Mouse (Mus musculus): Measurements from ENCODE around the gene Ckb. TPM values are rescaled to one million over a fixed set of nuclear protein-coding genes. Genes with fewer than 3 reads are reported as not detected.

The Ckb gene
- total RNA-seq, 2 experiments from 2014 or later = 98.4 to 117 TPM

Other genes with a start within 250 kb of the Ckb start
- 10 to 100 TPM; 38.0 to 40.4 TPM for gene Tnfaip2, start 229.9 kb downstream of the Ckb start, total RNA-seq (2021)
- 1 to 10 TPM; 1.2 to 1.7 TPM for gene Gm266, start 186.5 kb downstream of the Ckb start, total RNA-seq (2021)
- 100 to 1,000 TPM; 155 to 167 TPM for gene Eif5, start 134.3 kb downstream of the Ckb start, total RNA-seq (2021)
- gene Mark3, start 97.8 kb downstream of the Ckb start, total RNA-seq (2021) = 10 to 100 TPM; 65.2 to 72.1 TPM
- gene Trmt61a, start 5.8 kb upstream of the Ckb start, total RNA-seq (2021) = 1 to 10 TPM; 3.3 to 4.7 TPM
- 10 to 100 TPM; 22.6 to 22.7 TPM for gene Bag5, start 40.9 kb upstream of the Ckb start, total RNA-seq (2021)
- 10 to 100 TPM; 36.9 to 37.0 TPM for gene Apopt1, start 40.9 kb upstream of the Ckb start, total RNA-seq (2021)
- gene Klc1, start 86.5 kb upstream of the Ckb start, total RNA-seq (2021) = 100 to 1,000 TPM; 120 to 129 TPM
- gene Xrcc3, start 141.5 kb upstream of the Ckb start, total RNA-seq (2021) = 1 to 10 TPM; 2.1 to 3.1 TPM
- 10 to 100 TPM; 55.3 to 59.7 TPM for gene Zfyve21, start 141.8 kb upstream of the Ckb start, total RNA-seq (2021)
- 10 to 100 TPM; 21.1 to 21.5 TPM for gene Ppp1r13b, start 235.8 kb upstream of the Ckb start, total RNA-seq (2021)